Mouse (Mus musculus): Measurements from ENCODE around the gene Tspan32. TPM values are rescaled to one million over a fixed set of nuclear protein-coding genes. Genes with fewer than 3 reads are reported as not detected.

Tspan32 gene
- total RNA-seq, 2 experiments from 2014 or later: 0.81 to 1.2 TPM

- no peak for DNase-seq
- intact Hi-C loops (cut with DNase I): no loop called here
Observed at GRCm38 (mm10) chr7:143051316-143051715, 46.5 kb downstream of the Tspan32 start.

- DNase-seq: peak; percentile 93 to 95
- intact Hi-C loops (cut with DNase I): loop anchor here (1.0 to 2.0 kb wide), 3 partner anchors 10 to 44 kb away; partner anchors contain the start of gene Tssc4
Observed at GRCm38 (mm10) chr7:143052626-143053007, 47.8 kb downstream of the Tspan32 start, which contains the start of gene Cd81. Gene Cd81, plus strand, starts transcription at chr7:143052739.

- intact Hi-C loops (cut with DNase I): loop anchor here (1.0 to 2.0 kb wide), 2 partner anchors 16 to 45 kb away; partner anchors contain the start of gene Tssc4
- DNase-seq: peak; percentile 85
Observed at GRCm38 (mm10) chr7:143053008-143053899, 48.4 kb downstream of the Tspan32 start.

- no peak for DNase-seq
- intact Hi-C loops (cut with DNase I): loop anchor here (1.0 to 2.0 kb wide), 2 partner anchors 15 to 46 kb away; partner anchors contain the start of gene Tssc4
Observed at GRCm38 (mm10) chr7:143053961-143054611, 49.2 kb downstream of the Tspan32 start.

- no peak for DNase-seq
- intact Hi-C loops (cut with DNase I): no loop called here
Observed at GRCm38 (mm10) chr7:143054612-143054965, 49.7 kb downstream of the Tspan32 start.

- DNase-seq: no peak
- intact Hi-C loops (cut with DNase I): no loop called here
Observed at GRCm38 (mm10) chr7:143055001-143055400, 50.2 kb downstream of the Tspan32 start.

GRCm38 (mm10) chr7:143055499-143056186, 50.8 kb downstream of the Tspan32 start:
- DNase-seq: no peak
- intact Hi-C loops (cut with DNase I): no loop called here

GRCm38 (mm10) chr7:143057023-143057422, 52.2 kb downstream of the Tspan32 start:
- intact Hi-C loops (cut with DNase I): no loop called here
- DNase-seq: no peak

GRCm38 (mm10) chr7:143057667-143058220, 52.9 kb downstream of the Tspan32 start:
- intact Hi-C loops (cut with DNase I): no loop called here
- DNase-seq: peak; percentile 41 to 57

GRCm38 (mm10) chr7:143058221-143058697, 53.4 kb downstream of the Tspan32 start:
- intact Hi-C loops (cut with DNase I): no loop called here
- peak; percentile 64 to 73 for DNase-seq

GRCm38 (mm10) chr7:143059202-143059870, 54.5 kb downstream of the Tspan32 start:
- peak; percentile 72 to 74 for DNase-seq
- intact Hi-C loops (cut with DNase I): no loop called here

- no peak for DNase-seq
- intact Hi-C loops (cut with DNase I): no loop called here
Observed at GRCm38 (mm10) chr7:143062704-143063103, 57.9 kb downstream of the Tspan32 start.

GRCm38 (mm10) chr7:143064226-143064625, 59.4 kb downstream of the Tspan32 start:
- DNase-seq: no peak
- intact Hi-C loops (cut with DNase I): no loop called here

GRCm38 (mm10) chr7:143065692-143066091, 60.8 kb downstream of the Tspan32 start:
- DNase-seq: no peak
- intact Hi-C loops (cut with DNase I): no loop called here

- DNase-seq: no peak
- intact Hi-C loops (cut with DNase I): no loop called here
Observed at GRCm38 (mm10) chr7:143067469-143067868, 62.6 kb downstream of the Tspan32 start.

GRCm38 (mm10) chr7:143067897-143068296, 63.1 kb downstream of the Tspan32 start:
- intact Hi-C loops (cut with DNase I): loop anchor here (2.0 kb wide), 1 partner anchor 15 kb away; the partner anchor contains the start of gene Cd81
- no peak for DNase-seq

GRCm38 (mm10) chr7:143068316-143068881, 63.6 kb downstream of the Tspan32 start:
- intact Hi-C loops (cut with DNase I): loop anchor here (2.0 kb wide), 1 partner anchor 16 kb away; the partner anchor contains the start of gene Cd81
- DNase-seq: peak in 1 of 2 experiments; percentile 48

GRCm38 (mm10) chr7:143068882-143069591, 64.2 kb downstream of the Tspan32 start, which contains the start of gene Tssc4:
Gene Tssc4, plus strand, starts transcription at chr7:143069249.
- intact Hi-C loops (cut with DNase I): loop anchor here (2.0 kb wide), 1 partner anchor 16 kb away; the partner anchor contains the start of gene Cd81
- peak; percentile 99 for DNase-seq
